Mouse (Mus musculus): ENCODE data around the gene Pou6f1. TPM values are rescaled to one million over a fixed set of nuclear protein-coding genes. Genes with fewer than 3 reads are reported as not detected.
"Not testable (repeated sequence)": the region's sequence is repeated elsewhere in the genome, so short reads cannot be mapped to it uniquely, and the experiment has no call there.

The Pou6f1 gene
- polyA plus RNA-seq, 1 experiment from 2014 or later = 26.4 TPM

DNA sequence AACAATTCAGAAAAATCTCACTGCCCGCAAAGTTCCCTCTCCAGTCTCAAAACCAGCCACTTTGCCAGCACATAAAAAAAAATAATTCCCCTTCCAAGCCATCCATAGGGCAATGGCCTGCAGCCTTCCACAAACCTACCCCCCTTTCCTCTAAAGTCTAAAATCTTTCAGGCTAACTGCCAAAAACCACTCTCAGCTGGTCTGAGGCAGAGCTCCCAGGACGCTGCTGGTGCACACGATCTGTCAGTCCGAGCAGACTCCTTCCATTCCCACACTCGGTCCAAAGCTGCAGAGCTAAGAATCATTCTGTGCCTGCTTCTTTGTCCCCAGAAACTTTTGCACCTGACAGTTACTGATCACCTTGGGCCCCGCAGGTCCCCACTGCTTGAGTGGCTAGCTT lies 25.8 kb downstream of the Pou6f1 start:
- no peak overlapping the region for H3K4me2 ChIP-seq (ENCODE audit: low read length)
- ATAC-seq = peak; percentile 69
- no peaks in the 10 kb centered on the region for H3K9me3 ChIP-seq (ENCODE audit: control insufficient read depth, low read length)
- no peaks in the 10 kb centered on the region for H3K27me3 ChIP-seq (replicated peaks; ENCODE audit: control insufficient read depth, insufficient read depth, low read length)
- peak overlapping the region; percentile 23; the same call in 1 of the 2 replicates for H3K9ac ChIP-seq (ENCODE audit: low read depth, low read length)
- no peak overlapping the region for H3K4me3 ChIP-seq (ENCODE audit: low read length)
- H3K4me1 ChIP-seq (ENCODE audit: control insufficient read depth, insufficient read depth, low read depth, low read length) = peaks cover 4% of the 10 kb centered on the region
- peak overlapping the region; percentile 42 for H3K27ac ChIP-seq (ENCODE audit: low read depth, low read length)
- 43% methylated on average over 6 of the region's 6 CpGs for WGBS
- H3K36me3 ChIP-seq (ENCODE audit: control insufficient read depth, insufficient read depth, low read length) = peaks cover 9% of the 10 kb centered on the region; the same call in 1 of the 2 replicates

GRCm38 (mm10) chr15:100569239-100569638 lies 30.5 kb downstream of the Pou6f1 start:
- Histone ChIP-seq H3K27me3 (replicated peaks; ENCODE audit: control insufficient read depth, insufficient read depth, low read length) (no peaks in the 10 kb centered on the region), H3K9ac (ENCODE audit: low read depth, low read length) (no peak overlapping the region), H3K4me3 (ENCODE audit: low read length) (no peak overlapping the region), H3K9me3 (ENCODE audit: control insufficient read depth, low read length) (no peaks in the 10 kb centered on the region), H3K4me1 (ENCODE audit: control insufficient read depth, insufficient read depth, low read depth, low read length) (peaks cover 4% of the 10 kb centered on the region), H3K4me2 (ENCODE audit: low read length) (no peak overlapping the region), H3K36me3 (ENCODE audit: control insufficient read depth, insufficient read depth, low read length) (no peaks in the 10 kb centered on the region), H3K27ac (ENCODE audit: low read depth, low read length) (no peak overlapping the region)
- 71% methylated on average over 3 of the region's 3 CpGs for WGBS
- ATAC-seq = no peak

DNA sequence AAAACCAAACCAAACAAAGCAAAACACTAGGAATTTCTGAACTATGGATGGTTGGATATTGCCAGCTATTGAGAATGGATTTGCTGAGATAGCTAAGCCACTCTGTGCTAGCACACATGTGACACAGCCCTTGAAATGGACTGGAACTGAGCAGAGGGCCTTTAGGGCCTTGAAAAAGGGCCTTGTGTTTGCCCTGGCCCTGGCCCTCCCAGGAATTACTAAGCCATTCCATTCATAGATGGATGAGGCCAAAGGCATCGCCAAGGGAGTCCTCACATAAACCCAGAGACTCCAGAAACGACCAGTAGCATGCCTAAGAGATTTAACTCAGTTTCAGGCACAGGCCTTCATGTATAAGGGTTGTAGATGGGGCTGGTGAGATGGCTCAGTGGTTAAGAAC lies 33.3 kb downstream of the Pou6f1 start:
- H3K27ac ChIP-seq (ENCODE audit: low read depth, low read length) = no peak overlapping the region
- H3K9me3 ChIP-seq (ENCODE audit: control insufficient read depth, low read length) = no peaks in the 10 kb centered on the region
- no peaks in the 10 kb centered on the region for H3K4me1 ChIP-seq (ENCODE audit: control insufficient read depth, insufficient read depth, low read depth, low read length)
- H3K4me2 ChIP-seq (ENCODE audit: low read length) = no peak overlapping the region
- no peak overlapping the region for H3K4me3 ChIP-seq (ENCODE audit: low read length)
- no peak for ATAC-seq
- H3K27me3 ChIP-seq (replicated peaks; ENCODE audit: control insufficient read depth, insufficient read depth, low read length) = no peaks in the 10 kb centered on the region
- no peak overlapping the region for H3K9ac ChIP-seq (ENCODE audit: low read depth, low read length)
- H3K36me3 ChIP-seq (ENCODE audit: control insufficient read depth, insufficient read depth, low read length) = no peaks in the 10 kb centered on the region
- WGBS = 66% methylated on average over 2 of the region's 2 CpGs

DNA sequence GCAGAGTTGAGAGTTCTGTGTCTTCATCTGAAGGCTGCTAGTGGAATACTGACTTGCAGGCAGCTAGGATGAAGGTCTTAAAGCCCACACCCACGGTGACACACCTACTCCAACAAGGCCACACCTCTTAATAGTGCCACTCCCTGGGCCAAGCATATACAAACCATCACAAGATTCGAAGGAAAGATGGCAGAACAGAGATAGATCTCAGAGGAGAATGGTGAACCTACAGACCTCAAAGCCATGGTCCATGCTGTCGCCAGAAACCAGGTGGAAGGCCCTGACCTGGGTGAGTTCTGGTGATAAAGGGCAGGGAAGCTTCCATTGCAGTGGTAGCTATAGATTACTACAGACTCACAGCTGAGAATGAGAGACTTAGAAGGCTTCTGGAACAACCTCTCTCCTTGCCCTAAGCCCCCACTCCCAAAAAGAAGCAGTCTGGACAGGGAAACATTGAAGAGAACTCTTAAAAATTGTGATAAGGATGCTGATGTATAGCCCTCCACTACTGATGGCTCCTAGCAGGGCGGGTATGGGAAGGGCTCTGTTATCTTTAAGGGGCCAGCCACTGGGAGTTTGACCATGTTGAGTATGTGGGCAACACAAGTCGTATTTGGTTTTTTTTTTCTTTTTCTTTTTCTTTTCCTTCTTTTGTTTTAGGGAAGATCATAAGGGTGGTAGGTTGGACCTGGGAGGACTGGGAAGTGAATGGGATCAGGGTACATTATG lies 41.9 kb downstream of the Pou6f1 start:
- no peaks in the 10 kb centered on the region for H3K27me3 ChIP-seq (replicated peaks; ENCODE audit: control insufficient read depth, insufficient read depth, low read length)
- H3K4me2 ChIP-seq (ENCODE audit: low read length) = no peak overlapping the region
- H3K36me3 ChIP-seq (ENCODE audit: control insufficient read depth, insufficient read depth, low read length) = no peaks in the 10 kb centered on the region
- H3K4me1 ChIP-seq (ENCODE audit: control insufficient read depth, insufficient read depth, low read depth, low read length) = no peaks in the 10 kb centered on the region
- no peak overlapping the region for H3K27ac ChIP-seq (ENCODE audit: low read depth, low read length)
- H3K9me3 ChIP-seq (ENCODE audit: control insufficient read depth, low read length) = no peaks in the 10 kb centered on the region
- H3K4me3 ChIP-seq (ENCODE audit: low read length) = no peak overlapping the region
- 80% methylated on average over 5 of the region's 5 CpGs for WGBS
- no peak overlapping the region for H3K9ac ChIP-seq (ENCODE audit: low read depth, low read length)
- ATAC-seq = no peak

DNA sequence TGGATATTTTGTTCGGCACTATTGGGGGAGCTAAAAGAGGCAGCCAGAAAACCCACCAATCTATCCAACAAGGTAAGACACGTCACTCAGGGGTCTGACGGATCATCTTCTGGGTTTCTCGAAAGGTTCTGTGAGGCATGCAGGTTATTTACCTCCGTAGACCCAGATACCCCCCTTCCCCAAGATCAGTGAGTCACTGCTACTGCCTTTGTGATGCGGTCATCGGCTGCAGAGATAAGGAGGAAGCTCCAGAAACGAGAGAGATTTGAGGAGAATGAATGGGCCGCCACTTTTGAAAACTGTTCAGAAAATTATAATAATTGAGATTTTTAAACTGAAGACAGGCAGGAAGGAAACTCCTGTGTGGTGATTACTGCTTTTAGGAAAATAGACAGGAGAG lies 43.4 kb downstream of the Pou6f1 start:
- no peak overlapping the region for H3K4me2 ChIP-seq (ENCODE audit: low read length)
- H3K27me3 ChIP-seq (replicated peaks; ENCODE audit: control insufficient read depth, insufficient read depth, low read length) = no peaks in the 10 kb centered on the region
- H3K4me3 ChIP-seq (ENCODE audit: low read length) = no peak overlapping the region
- H3K36me3 ChIP-seq (ENCODE audit: control insufficient read depth, insufficient read depth, low read length) = no peaks in the 10 kb centered on the region
- H3K27ac ChIP-seq (ENCODE audit: low read depth, low read length) = no peak overlapping the region
- 89% methylated on average over 9 of the region's 9 CpGs for WGBS
- no peak for ATAC-seq
- no peaks in the 10 kb centered on the region for H3K9me3 ChIP-seq (ENCODE audit: control insufficient read depth, low read length)
- H3K4me1 ChIP-seq (ENCODE audit: control insufficient read depth, insufficient read depth, low read depth, low read length) = peaks cover 5% of the 10 kb centered on the region; the same call in 1 of the 2 replicates
- H3K9ac ChIP-seq (ENCODE audit: low read depth, low read length) = no peak overlapping the region

GRCm38 (mm10) chr15:100555965-100556364 lies 43.8 kb downstream of the Pou6f1 start:
- no peaks in the 10 kb centered on the region for H3K9me3 ChIP-seq (ENCODE audit: control insufficient read depth, low read length)
- H3K4me1 ChIP-seq (ENCODE audit: control insufficient read depth, insufficient read depth, low read depth, low read length) = peaks cover 5% of the 10 kb centered on the region
- no peak overlapping the region for H3K27ac ChIP-seq (ENCODE audit: low read depth, low read length)
- no peaks in the 10 kb centered on the region for H3K27me3 ChIP-seq (replicated peaks; ENCODE audit: control insufficient read depth, insufficient read depth, low read length)
- WGBS = 87% methylated on average over 5 of the region's 5 CpGs
- no peak overlapping the region for H3K4me2 ChIP-seq (ENCODE audit: low read length)
- ATAC-seq = no peak
- no peak overlapping the region for H3K4me3 ChIP-seq (ENCODE audit: low read length)
- no peak overlapping the region for H3K9ac ChIP-seq (ENCODE audit: low read depth, low read length)
- H3K36me3 ChIP-seq (ENCODE audit: control insufficient read depth, insufficient read depth, low read length) = no peaks in the 10 kb centered on the region

GRCm38 (mm10) chr15:100551326-100552307 lies 48.2 kb downstream of the Pou6f1 start, which contains the start of gene Tfcp2:
Tfcp2 (minus strand) TSS chr15:100552008.
- H3K4me3 ChIP-seq (ENCODE audit: low read length) = peak within 1 kb of the TSS; percentile 98
- H3K9me3 ChIP-seq (ENCODE audit: control insufficient read depth, low read length) = no peaks in the 10 kb centered on the region
- H3K4me2 ChIP-seq (ENCODE audit: low read length) = peak within 1 kb of the TSS; percentile 95
- no peaks in the 10 kb centered on the region for H3K36me3 ChIP-seq (ENCODE audit: control insufficient read depth, insufficient read depth, low read length)
- peaks cover 15% of the 10 kb centered on the region for H3K4me1 ChIP-seq (ENCODE audit: control insufficient read depth, insufficient read depth, low read depth, low read length)
- H3K9ac ChIP-seq (ENCODE audit: low read depth, low read length) = peak within 1 kb of the TSS; percentile 92
- no peaks in the 10 kb centered on the region for H3K27me3 ChIP-seq (replicated peaks; ENCODE audit: control insufficient read depth, insufficient read depth, low read length)
- ATAC-seq = peak; percentile 100
- peak within 1 kb of the TSS; percentile 92 for H3K27ac ChIP-seq (ENCODE audit: low read depth, low read length)
- WGBS = under 1% methylated on average over 82 of the region's 84 CpGs

DNA sequence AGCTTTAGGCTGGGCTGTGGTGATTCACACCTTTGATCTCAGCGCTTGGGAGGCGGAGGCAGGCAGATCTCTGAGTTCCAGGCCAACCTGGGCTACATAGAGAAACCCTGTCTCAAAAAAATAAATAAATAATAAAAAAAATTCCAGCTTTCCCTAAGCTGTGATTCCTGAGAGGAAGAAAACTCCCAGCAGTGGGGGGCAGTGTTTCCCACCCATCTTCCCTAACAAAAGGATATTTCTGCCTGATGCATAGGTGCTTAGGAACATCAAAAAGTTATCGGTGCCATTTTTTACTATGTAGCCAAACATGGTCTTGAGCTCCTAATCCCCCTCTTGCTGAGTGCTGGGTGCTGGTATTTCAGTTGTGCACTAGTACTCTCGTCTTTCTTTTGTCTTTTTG lies 49.5 kb downstream of the Pou6f1 start:
- Histone ChIP-seq H3K4me2 (ENCODE audit: low read length) (peak overlapping the region; percentile 95), H3K9ac (ENCODE audit: low read depth, low read length) (no peak overlapping the region), H3K4me3 (ENCODE audit: low read length) (no peak overlapping the region; the same call in 1 of the 2 replicates), H3K27ac (ENCODE audit: low read depth, low read length) (no peak overlapping the region), H3K27me3 (replicated peaks; ENCODE audit: control insufficient read depth, insufficient read depth, low read length) (no peaks in the 10 kb centered on the region), H3K9me3 (ENCODE audit: control insufficient read depth, low read length) (0 out of 2 replicates have a peak, but pooled peaks cover 2% of the 10 kb centered on the region), H3K4me1 (ENCODE audit: control insufficient read depth, insufficient read depth, low read depth, low read length) (peaks cover 15% of the 10 kb centered on the region), H3K36me3 (ENCODE audit: control insufficient read depth, insufficient read depth, low read length) (peaks cover 2% of the 10 kb centered on the region; the same call in 1 of the 2 replicates)
- WGBS = 92% methylated on average over 4 of the region's 4 CpGs
- ATAC-seq = no peak

DNA sequence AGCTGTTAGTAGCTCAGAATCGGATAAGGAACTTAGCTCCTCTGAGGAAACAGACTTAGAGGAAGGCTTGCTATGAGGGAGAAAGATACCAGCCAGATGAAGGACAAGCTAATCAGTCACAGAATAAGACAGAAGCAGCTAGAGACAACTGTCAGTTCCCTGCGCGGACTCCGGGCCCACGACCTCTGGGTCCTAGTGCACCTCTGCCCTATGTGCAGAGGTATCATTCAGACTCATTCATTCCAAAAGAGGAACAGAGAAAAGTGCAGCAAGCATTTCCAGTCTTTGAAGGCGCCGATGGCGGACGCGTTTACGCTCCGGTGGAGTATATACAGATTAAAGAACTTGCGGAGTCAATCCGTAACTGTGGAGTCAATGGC lies 56.1 kb downstream of the Pou6f1 start:
- H3K4me3 ChIP-seq (ENCODE audit: low read length); H3K9ac ChIP-seq (ENCODE audit: low read depth, low read length); H3K4me2 ChIP-seq (ENCODE audit: low read length); H3K9me3 ChIP-seq (ENCODE audit: control insufficient read depth, low read length); H3K27ac ChIP-seq (ENCODE audit: low read depth, low read length); ATAC-seq; H3K27me3 ChIP-seq (replicated peaks; ENCODE audit: control insufficient read depth, insufficient read depth, low read length); H3K36me3 ChIP-seq (ENCODE audit: control insufficient read depth, insufficient read depth, low read length); H3K4me1 ChIP-seq (ENCODE audit: control insufficient read depth, insufficient read depth, low read depth, low read length): not testable (repeated sequence)
- WGBS = 99% methylated on average over 14 of the region's 14 CpGs

Measured in hindbrain, embryonic 16.5 days (tissue).